Mouse (Mus musculus): ENCODE data around the gene Tnks1bp1.

DNA sequence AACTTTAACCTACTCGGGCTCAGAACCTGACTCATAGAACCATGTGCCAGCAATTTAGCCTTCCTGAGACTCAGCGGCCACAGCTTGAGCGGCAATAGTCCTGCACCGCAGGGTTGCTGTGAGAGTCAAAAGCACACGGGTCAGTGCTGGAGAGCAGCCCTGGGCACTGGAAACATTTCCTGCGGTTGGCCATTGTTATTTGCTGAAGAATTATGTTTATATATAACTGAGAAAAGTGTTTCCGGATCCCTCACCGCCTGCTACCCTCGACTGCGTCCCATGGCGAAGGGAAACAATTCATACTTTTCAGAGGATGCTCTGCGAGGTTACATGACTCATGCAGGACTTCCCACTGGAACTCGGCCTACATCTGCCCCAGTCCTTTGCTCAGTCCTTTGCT lies 46.3 kb upstream of the Tnks1bp1 start:
- TF ChIP-seq EP300 (optimal IDR thresholded peaks at IDR 0.05) (no peak), CTCF (IDR thresholded peaks at IDR 0.05; ENCODE audit: low read depth) (no peak)

All from stomach, postnatal 0 days (tissue).